Mouse (Mus musculus) forebrain, embryonic 12.5 days (tissue): ENCODE measurements around the gene Nudt15. TPM values are rescaled to one million over a fixed set of nuclear protein-coding genes. Genes with fewer than 3 reads are reported as not detected.
"Not testable (repeated sequence)": the region's sequence is repeated elsewhere in the genome, so short reads cannot be mapped to it uniquely, and the experiment has no call there.

Experiments
- ATAC-seq: fragments of 200-750 bp; cut with Nextera tagmentation; 2 replicates; pipeline ENCODE4 v1.8.0; 2017; ENCODE audit warnings: moderate TSS enrichment; ENCODE audit not compliant: low FRiP score
- H3K27ac ChIP-seq: fragments of 300-500 bp; sonication (generic); 2 replicates; pipeline ENCODE4 v1.5.1; 2016; ENCODE audit warnings: mild to moderate bottlenecking
- H3K27me3 ChIP-seq: fragments of 300-500 bp; sonication (generic); 2 replicates; pipeline ENCODE4 v1.6.1; 2016; ENCODE audit warnings: mild to moderate bottlenecking
- H3K36me3 ChIP-seq: fragments of 300-500 bp; sonication (generic); replicated peaks from 2 replicates; pipeline ENCODE4 v1.6.1; 2016; ENCODE audit warnings: mild to moderate bottlenecking
- H3K4me1 ChIP-seq: fragments of 300-500 bp; sonication (generic); 2 replicates; pipeline ENCODE4 v1.6.1; 2016
- H3K4me2 ChIP-seq: fragments of 300-500 bp; sonication (generic); 2 replicates; pipeline ENCODE4 v1.6.1; 2016; ENCODE audit warnings: mild to moderate bottlenecking, moderate library complexity
- H3K4me3 ChIP-seq: fragments of 300-500 bp; sonication (generic); replicated peaks from 2 replicates; pipeline ENCODE4 v1.5.1; 2016; ENCODE audit warnings: mild to moderate bottlenecking
- H3K9ac ChIP-seq: fragments of 300-500 bp; sonication (generic); 2 replicates; pipeline ENCODE4 v1.6.1; 2016; ENCODE audit warnings: mild to moderate bottlenecking
- H3K9me3 ChIP-seq: fragments of 300-500 bp; sonication (generic); 2 replicates; pipeline ENCODE4 v1.6.1; 2016
- WGBS: fragments of 180-500 bp; shearing (Covaris S2); methylation state at CpG from one replicate; pipeline ENCODE4 v1.1.7; 2016; 5-methylcytosine and 5-hydroxymethylcytosine counted together
- polyA plus RNA-seq: library from polyadenylated mRNA; unstranded; fragments of >200 nt; fragmentation: Nextera tagmentation; extraction: Ambion mirVana; gene quantifications from 2 replicates; pipeline ENCODE4 v1.2.1, GENCODE M21; 2016

Nudt15 gene
- 12.3 and 13.0 TPM in 2 replicates for polyA plus RNA-seq

DNA sequence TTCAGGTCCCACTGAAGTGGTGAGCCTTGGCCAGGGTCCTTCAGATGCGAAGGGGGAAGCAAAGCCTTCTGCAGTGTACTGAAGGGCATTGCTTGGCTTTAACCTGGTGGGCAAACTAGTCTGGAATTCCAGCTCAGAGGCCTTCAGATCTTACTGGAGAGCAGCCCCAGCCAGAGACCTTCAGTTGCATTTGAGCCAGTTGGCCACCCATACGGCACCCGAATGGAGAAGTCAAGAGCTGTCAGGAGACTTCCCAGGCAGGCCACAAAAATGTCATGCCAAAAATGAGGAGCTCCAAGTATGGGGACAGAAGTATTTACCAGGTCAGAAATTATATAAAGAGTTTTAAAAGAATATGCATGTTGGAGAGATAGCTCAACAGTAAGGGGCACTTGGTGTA lies at the start of gene Nudt15:
TSS of gene Nudt15 (minus strand) at position 192 of the 400 bp plus-strand sequence.
- Histone ChIP-seq H3K4me2 (no peak within 1 kb of the TSS), H3K9me3 (no peaks in the 10 kb centered on the region), H3K27ac (no peak within 1 kb of the TSS), H3K9ac (no peak within 1 kb of the TSS), H3K36me3 (no peaks in the 10 kb centered on the region), H3K4me3 (no peak within 1 kb of the TSS), H3K27me3 (no peaks in the 10 kb centered on the region), H3K4me1 (peaks cover 6% of the 10 kb centered on the region; the same call in 1 of the 2 replicates)
- no peak for ATAC-seq
- 94% methylated on average over 3 of the region's 3 CpGs for WGBS

DNA sequence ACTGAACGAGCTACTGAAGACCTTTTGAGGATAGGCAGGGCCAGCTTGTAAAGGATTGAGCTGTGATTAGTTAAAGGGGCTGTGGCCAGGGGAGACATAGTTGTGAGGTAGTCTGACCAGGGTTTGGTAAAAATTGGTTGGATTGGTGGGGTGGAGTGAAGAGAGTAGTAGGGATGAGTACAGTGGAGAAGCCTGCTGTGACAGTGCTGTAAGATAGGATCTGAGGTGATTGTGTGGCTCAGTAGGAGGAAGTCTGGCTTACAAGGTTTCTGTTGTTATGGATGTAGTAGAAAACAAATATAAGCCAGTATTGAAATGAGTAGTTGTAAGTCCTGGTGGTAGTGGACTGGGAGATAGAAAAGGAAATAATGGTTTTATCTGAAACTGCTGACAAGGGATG lies 44.1 kb upstream of the Nudt15 start:
- Histone ChIP-seq H3K27ac (no peak overlapping the region), H3K9me3 (no peaks in the 10 kb centered on the region), H3K9ac (no peak overlapping the region), H3K27me3 (no peaks in the 10 kb centered on the region), H3K4me2 (no peak overlapping the region), H3K36me3 (peaks cover 38% of the 10 kb centered on the region), H3K4me3 (no peak overlapping the region), H3K4me1 (no peaks in the 10 kb centered on the region)
- 67% methylated on average over 1 of the region's 1 CpGs for WGBS
- no peak for ATAC-seq

DNA sequence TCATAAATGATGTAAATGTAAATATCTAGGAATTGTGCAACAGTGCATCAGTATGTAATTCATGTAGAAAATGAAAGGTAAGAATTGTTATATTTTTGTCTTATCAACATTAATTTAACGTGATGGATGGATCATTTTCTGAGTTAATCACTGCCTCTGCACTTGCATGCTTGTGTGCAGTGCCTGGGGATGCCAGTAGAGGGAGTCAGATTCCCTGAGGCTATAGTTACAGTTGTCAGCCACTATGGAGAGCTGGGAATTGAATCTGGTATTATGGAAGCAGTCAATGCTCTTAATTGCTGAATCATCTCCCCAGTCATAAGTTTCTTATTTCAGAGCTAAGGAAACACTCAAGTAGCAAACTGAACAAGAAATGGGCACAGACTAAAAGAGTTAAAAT lies 40.0 kb upstream of the Nudt15 start:
- Histone ChIP-seq H3K27ac (no peak overlapping the region), H3K36me3 (peaks cover 25% of the 10 kb centered on the region), H3K9ac (no peak overlapping the region), H3K4me3 (no peak overlapping the region), H3K4me1 (no peaks in the 10 kb centered on the region), H3K27me3 (no peaks in the 10 kb centered on the region), H3K9me3 (no peaks in the 10 kb centered on the region), H3K4me2 (no peak overlapping the region)
- ATAC-seq = no peak
- WGBS = 84% methylated on average over 1 of the region's 1 CpGs

DNA sequence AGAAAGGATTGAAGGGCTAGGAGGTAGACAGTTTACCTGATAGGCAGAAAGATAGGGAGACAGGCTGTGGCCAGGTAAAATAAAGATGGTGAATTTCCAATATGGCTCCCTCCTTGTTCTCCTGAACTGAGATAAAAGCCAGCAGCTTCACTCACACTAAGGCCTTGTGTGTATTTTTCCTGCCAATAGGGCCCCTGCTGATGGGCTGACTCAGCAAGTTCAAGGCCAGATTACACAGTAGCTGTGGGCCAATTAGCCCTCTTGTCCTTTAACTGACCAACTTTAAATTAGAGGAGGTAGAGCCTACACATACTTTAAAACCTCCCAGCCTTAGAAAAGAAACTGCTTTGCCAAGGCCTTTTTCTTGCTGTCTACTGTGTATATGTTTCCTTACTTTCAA lies 28.3 kb upstream of the Nudt15 start:
- peaks cover 25% of the 10 kb centered on the region for H3K36me3 ChIP-seq
- no peaks in the 10 kb centered on the region for H3K27me3 ChIP-seq
- no peak for ATAC-seq

DNA sequence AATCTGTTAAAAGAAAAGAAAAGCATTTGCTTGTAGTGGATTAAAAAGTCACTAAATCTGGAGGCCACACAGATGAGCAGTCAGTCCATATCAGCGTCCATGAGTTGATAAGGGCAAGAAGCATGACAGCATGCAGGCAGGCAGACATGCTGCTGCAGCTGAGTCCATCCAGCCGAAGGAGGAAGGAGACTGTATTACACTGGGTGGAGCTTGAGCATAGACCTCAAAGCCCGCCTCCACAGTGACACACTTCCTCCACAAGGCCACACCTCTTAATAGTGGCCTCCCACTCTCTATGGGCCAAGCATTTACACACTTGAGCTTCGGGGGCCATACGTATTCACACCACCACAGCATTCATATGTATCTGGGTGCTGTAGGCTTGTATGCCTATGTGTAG lies 26.0 kb upstream of the Nudt15 start:
- Histone ChIP-seq H3K9me3 (no peaks in the 10 kb centered on the region), H3K4me3 (no peak overlapping the region), H3K9ac (no peak overlapping the region), H3K4me2 (no peak overlapping the region), H3K27me3 (no peaks in the 10 kb centered on the region), H3K4me1 (no peaks in the 10 kb centered on the region), H3K27ac (no peak overlapping the region), H3K36me3 (peaks cover 31% of the 10 kb centered on the region)
- WGBS = 98% methylated on average over 5 of the region's 5 CpGs
- ATAC-seq = no peak

More for the DNA sequence above, 28.3 kb upstream of the Nudt15 start:
- Histone ChIP-seq H3K4me2 (no peak overlapping the region), H3K9ac (no peak overlapping the region), H3K4me1 (no peaks in the 10 kb centered on the region), H3K4me3 (no peak overlapping the region), H3K9me3 (no peaks in the 10 kb centered on the region), H3K27ac (no peak overlapping the region)

DNA sequence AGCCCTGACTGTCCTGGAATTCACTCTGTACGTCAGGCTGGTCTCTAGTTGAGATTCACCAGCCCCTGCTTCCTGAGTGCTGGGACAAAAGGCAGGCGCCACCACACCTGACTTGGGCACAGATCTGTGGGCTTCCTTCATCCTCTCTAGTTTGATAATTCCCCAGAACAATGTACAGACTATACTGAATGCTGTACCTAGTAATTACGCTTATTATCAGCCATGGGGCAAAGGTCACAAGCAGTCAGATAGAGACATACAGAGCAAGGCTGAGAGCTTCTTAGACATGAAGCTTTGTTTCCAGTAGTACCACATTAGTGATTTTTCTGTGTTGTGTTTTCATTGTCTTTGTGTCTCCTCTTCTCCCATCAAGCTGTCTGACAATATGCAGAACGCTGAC lies 23.1 kb upstream of the Nudt15 start:
- H3K27me3 ChIP-seq = no peaks in the 10 kb centered on the region
- no peak overlapping the region for H3K4me2 ChIP-seq
- no peak overlapping the region for H3K4me3 ChIP-seq
- peaks cover 29% of the 10 kb centered on the region for H3K36me3 ChIP-seq
- 91% methylated on average over 4 of the region's 4 CpGs for WGBS
- ATAC-seq = no peak
- H3K4me1 ChIP-seq = no peaks in the 10 kb centered on the region
- H3K9ac ChIP-seq = no peak overlapping the region
- H3K27ac ChIP-seq = no peak overlapping the region
- no peaks in the 10 kb centered on the region for H3K9me3 ChIP-seq

DNA sequence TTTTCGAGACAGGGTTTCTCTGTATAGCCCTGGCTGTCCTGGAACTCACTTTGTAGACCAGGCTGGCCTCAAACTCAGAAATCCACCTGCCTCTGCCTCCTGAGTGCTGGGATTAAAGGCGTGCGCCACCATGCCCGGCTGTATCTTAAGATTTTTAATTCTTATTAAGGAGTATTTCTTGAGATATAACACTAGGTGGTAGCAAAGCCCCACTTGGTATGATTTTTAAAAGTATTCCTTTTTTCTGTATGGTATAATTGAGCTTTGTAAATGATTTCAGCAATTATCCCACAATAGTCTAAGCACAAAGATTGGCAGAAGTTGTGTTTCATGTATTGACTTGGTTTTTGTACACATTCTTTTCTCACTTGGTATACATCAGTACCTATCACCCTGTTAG lies 21.8 kb upstream of the Nudt15 start:
- not testable (repeated sequence) for H3K27ac ChIP-seq, H3K4me3 ChIP-seq

DNA sequence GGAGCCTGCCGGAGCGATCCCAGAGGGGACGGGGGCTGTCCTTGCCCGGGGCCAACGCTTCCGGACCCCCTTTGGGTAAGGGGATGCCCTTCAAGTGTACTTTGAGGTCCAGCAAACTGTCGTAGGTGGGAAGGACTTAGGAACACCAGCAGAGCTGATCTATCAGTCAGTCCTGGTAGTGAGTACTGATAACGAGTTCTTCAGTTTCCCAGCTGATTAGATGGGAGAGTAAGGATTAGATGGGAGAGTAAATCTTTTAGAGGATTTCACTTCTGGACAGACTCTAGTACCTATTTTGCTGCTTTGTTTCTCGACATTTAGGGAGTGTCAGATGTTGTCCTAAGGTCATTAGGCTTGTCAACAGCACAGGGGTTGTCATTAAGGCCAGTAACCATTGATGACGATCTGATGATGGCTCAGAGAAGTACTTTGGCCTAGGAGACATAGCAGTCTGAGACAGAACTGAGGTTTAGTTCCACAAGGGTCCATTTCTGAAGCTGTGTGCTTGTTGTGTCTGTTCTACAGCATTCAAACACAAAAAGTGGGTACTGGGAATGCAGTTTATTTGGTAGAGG lies 5.2 kb upstream of the Nudt15 start:
- peak overlapping the region; percentile 99 for H3K4me3 ChIP-seq
- peaks cover 13% of the 10 kb centered on the region for H3K36me3 ChIP-seq
- no peaks in the 10 kb centered on the region for H3K27me3 ChIP-seq
- H3K4me1 ChIP-seq = peaks cover 13% of the 10 kb centered on the region
- H3K9ac ChIP-seq = peak overlapping the region; percentile 97
- H3K4me2 ChIP-seq = peak overlapping the region; percentile 73
- 2% methylated on average over 10 of the region's 10 CpGs for WGBS
- no peaks in the 10 kb centered on the region for H3K9me3 ChIP-seq
- peak; percentile 72 for ATAC-seq
- peak overlapping the region; percentile 75; the same call in 1 of the 2 replicates for H3K27ac ChIP-seq

More for the DNA sequence above, 21.8 kb upstream of the Nudt15 start:
- H3K9me3 ChIP-seq, H3K4me1 ChIP-seq, H3K27me3 ChIP-seq, ATAC-seq, H3K4me2 ChIP-seq, H3K9ac ChIP-seq: not testable (repeated sequence)
- peaks cover 25% of the 10 kb centered on the region for H3K36me3 ChIP-seq
- WGBS = 96% methylated on average over 4 of the region's 4 CpGs

DNA sequence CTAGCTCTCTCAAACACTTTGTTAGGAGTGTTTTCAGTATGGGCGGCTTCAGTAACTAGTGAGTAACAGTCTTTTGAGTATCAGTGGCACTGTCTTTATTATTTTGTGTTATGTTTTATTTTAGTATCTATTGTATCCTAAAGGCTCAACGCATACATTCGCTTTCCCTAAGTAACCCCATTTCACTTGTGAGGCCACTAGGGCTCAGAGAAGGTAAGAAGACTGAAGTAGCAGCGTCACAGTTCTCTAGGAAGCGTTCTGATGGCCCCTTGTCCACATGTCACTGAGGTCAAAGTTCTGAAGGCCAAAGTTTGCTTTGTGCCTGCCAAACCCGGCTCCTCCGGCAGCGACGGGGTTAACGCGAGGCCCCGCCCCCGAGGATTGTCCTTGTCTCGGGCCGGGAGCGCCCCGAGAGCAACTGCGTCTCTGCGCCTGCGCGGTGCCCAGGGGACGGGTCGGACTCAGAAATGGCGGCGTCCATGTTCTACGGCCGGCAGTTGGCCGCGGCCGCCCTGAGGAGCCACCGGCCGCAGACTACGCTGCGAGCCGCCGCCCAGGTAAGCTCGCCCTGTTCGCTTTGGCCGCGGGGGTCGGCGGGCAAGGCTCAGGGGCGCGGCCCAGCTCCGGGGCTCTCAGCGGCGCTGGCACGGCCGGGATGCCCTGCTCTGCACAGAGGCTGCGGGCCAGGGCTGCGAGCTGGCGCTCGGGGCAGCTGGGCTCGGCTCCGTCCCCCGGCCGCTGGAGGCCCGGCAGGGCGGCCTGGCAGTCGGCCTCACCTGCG lies 4.5 kb upstream of the Nudt15 start:
- peak overlapping the region; percentile 99 for H3K4me3 ChIP-seq
- ATAC-seq = peak; percentile 97
- peaks cover 13% of the 10 kb centered on the region for H3K4me1 ChIP-seq
- peak overlapping the region; percentile 97 for H3K9ac ChIP-seq
- no peaks in the 10 kb centered on the region for H3K9me3 ChIP-seq
- 4% methylated on average over 60 of the region's 61 CpGs for WGBS
- H3K36me3 ChIP-seq = peaks cover 13% of the 10 kb centered on the region
- H3K27me3 ChIP-seq = no peaks in the 10 kb centered on the region
- peak overlapping the region; percentile 73 for H3K4me2 ChIP-seq
- peak overlapping the region; percentile 75; the same call in 1 of the 2 replicates for H3K27ac ChIP-seq

DNA sequence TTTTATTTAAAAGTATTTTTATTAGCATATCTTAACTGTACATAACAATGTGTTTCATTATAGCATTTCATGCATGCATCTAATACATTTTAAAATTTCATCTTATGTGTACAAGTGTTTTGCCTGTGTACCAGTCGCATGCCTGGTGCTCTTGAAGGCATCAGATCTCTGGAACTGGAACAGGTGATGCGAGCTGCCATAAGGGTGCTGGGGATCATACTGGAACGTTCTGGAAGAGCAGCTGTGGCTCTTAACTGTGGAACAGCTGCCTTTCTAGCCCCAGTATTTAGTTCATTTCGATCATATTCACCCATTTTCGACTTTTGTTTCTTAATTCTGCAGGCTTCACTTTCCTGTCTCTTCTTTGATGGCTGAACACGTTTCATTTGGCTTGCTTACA lies 3.1 kb upstream of the Nudt15 start:
- Histone ChIP-seq H3K9ac (no peak overlapping the region), H3K36me3 (peaks cover 8% of the 10 kb centered on the region), H3K4me1 (peaks cover 13% of the 10 kb centered on the region), H3K9me3 (no peaks in the 10 kb centered on the region), H3K27ac (no peak overlapping the region), H3K4me2 (no peak overlapping the region), H3K27me3 (no peaks in the 10 kb centered on the region), H3K4me3 (no peak overlapping the region)
- 83% methylated on average over 6 of the region's 6 CpGs for WGBS
- no peak for ATAC-seq

DNA sequence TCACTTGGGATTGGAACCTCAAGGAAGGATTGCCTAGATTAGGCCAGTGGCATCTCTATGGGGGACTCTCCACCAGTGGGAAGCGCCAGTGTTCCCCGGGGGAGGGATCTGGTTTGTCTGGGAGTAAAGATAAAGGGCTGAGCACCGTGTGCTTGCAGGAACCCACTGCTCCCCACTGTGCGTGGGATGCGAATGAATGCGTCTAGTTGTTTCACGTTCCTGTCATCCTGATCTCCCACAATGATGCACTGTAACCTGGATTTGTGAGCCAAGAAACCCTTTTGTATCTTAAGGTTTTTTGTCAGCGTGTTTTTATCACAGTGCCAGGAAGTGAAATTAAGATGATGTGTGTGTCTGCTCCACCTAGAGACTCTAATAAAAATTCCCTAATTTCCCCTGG lies 2.7 kb upstream of the Nudt15 start:
- Histone ChIP-seq H3K4me2 (no peak overlapping the region), H3K27me3 (no peaks in the 10 kb centered on the region), H3K4me3 (no peak overlapping the region), H3K36me3 (0 out of 2 replicates have a peak, but pooled peaks cover 5% of the 10 kb centered on the region), H3K9ac (no peak overlapping the region), H3K4me1 (peaks cover 13% of the 10 kb centered on the region), H3K9me3 (no peaks in the 10 kb centered on the region), H3K27ac (no peak overlapping the region)
- WGBS = 42% methylated on average over 8 of the region's 8 CpGs
- no peak for ATAC-seq

DNA sequence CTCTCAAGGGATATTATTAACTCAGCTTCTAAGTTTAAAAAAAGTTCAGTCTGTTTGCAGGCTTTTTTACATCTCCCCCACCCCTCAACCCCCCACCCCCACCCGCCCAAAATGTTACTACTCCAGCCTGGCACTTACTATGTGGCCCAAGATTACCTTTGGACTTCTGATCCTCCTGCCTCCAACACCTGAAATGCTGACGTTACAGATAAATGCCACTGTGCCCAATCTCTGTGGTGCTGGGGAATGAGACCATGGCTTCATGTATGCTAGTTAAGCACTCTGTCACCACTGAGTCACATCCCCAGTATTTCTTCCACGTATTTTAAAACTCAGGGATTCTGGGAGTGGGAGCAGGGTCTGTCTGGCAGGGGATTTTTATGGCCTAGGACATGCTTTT lies 2.2 kb upstream of the Nudt15 start:
- peaks cover 13% of the 10 kb centered on the region for H3K4me1 ChIP-seq
- H3K36me3 ChIP-seq = 0 out of 2 replicates have a peak, but pooled peaks cover 1% of the 10 kb centered on the region
- H3K9me3 ChIP-seq = no peaks in the 10 kb centered on the region
- no peaks in the 10 kb centered on the region for H3K27me3 ChIP-seq
- H3K4me3 ChIP-seq = no peak overlapping the region
- 59% methylated on average over 3 of the region's 3 CpGs for WGBS
- ATAC-seq = no peak
- H3K9ac ChIP-seq = no peak overlapping the region
- H3K27ac ChIP-seq = no peak overlapping the region
- no peak overlapping the region for H3K4me2 ChIP-seq

DNA sequence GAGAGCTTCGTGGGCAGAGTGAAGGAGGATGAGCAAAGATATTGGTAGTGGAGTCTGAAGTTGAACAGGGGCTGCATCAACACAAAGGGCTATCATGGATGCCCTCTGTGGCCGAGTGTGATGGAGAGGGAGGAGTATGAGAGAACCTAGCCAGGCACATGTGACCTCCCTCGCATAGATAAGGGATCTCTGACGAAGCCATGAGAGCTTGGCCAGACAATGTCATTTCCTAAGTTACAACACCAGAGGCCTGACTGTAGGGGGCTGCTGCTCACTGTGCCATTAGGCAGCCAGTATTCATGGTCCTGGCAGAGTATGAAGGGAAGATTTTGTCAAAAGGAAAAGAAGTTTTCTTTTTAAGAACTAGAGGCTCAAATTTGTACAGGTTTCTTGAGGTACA lies 1.0 kb downstream of the Nudt15 start:
- H3K4me3 ChIP-seq = no peak overlapping the region
- WGBS = 62% methylated on average over 4 of the region's 4 CpGs
- H3K27me3 ChIP-seq = no peaks in the 10 kb centered on the region
- peaks cover 6% of the 10 kb centered on the region; the same call in 1 of the 2 replicates for H3K4me1 ChIP-seq
- no peaks in the 10 kb centered on the region for H3K9me3 ChIP-seq
- ATAC-seq = no peak
- H3K36me3 ChIP-seq = no peaks in the 10 kb centered on the region
- no peak overlapping the region for H3K9ac ChIP-seq
- no peak overlapping the region for H3K4me2 ChIP-seq
- no peak overlapping the region for H3K27ac ChIP-seq
